Mouse (Mus musculus) ovary, postnatal 36 days (tissue): ENCODE results near the gene Orc4.
"Not testable (repeated sequence)": the region's sequence is repeated elsewhere in the genome, so short reads cannot be mapped to it uniquely, and the experiment has no call there.

Experiments used
- DNase-seq: peaks from one replicate; pipeline ENCODE4 v3.0.0; 2022; ENCODE audit warnings: low spot score, mixed read lengths

Orc4 gene

GRCm38 (mm10) chr2:48950252-48950315 is at the start of gene Orc4:
Orc4 (minus strand) TSS chr2:48950277.
- no peak for DNase-seq

GRCm38 (mm10) chr2:48990322-48990721 is 40.2 kb upstream of the Orc4 start:
- DNase-seq = no peak

GRCm38 (mm10) chr2:48978920-48979319 is 28.8 kb upstream of the Orc4 start:
- no peak for DNase-seq

GRCm38 (mm10) chr2:48956591-48956990 is 6.5 kb upstream of the Orc4 start:
- DNase-seq = no peak

GRCm38 (mm10) chr2:48950316-48950880 is 321 bp upstream of the Orc4 start:
- no peak for DNase-seq

GRCm38 (mm10) chr2:48949743-48950251 is 280 bp downstream of the Orc4 start:
- peak; percentile 46 for DNase-seq

GRCm38 (mm10) chr2:48948841-48949584 is 1.1 kb downstream of the Orc4 start, which contains the start of gene Mbd5:
Mbd5 (plus strand) TSS chr2:48949508.
- DNase-seq = peak; percentile 98

GRCm38 (mm10) chr2:48947761-48948160 is 2.3 kb downstream of the Orc4 start:
- DNase-seq = no peak

- no peak for DNase-seq
These were observed 15.0 kb downstream of the Orc4 start for GRCm38 (mm10) chr2:48935058-48935457.

- no peak for DNase-seq
These were observed 34.2 kb downstream of the Orc4 start for GRCm38 (mm10) chr2:48915832-48916231.

- DNase-seq = no peak
These were observed 35.9 kb downstream of the Orc4 start for GRCm38 (mm10) chr2:48914185-48914584.

GRCm38 (mm10) chr2:48908866-48909265 is 41.2 kb downstream of the Orc4 start:
- DNase-seq = no peak

GRCm38 (mm10) chr2:48895186-48895585 is 54.9 kb downstream of the Orc4 start:
- no peak for DNase-seq

GRCm38 (mm10) chr2:48885945-48886344 is 64.1 kb downstream of the Orc4 start:
- peak; percentile 6 for DNase-seq

- no peak for DNase-seq
These were observed 81.7 kb downstream of the Orc4 start for GRCm38 (mm10) chr2:48868199-48868913.

- not testable (repeated sequence) for DNase-seq
These were observed 84.5 kb downstream of the Orc4 start for GRCm38 (mm10) chr2:48865596-48865995.
